Mouse (Mus musculus): ENCODE data around the gene H2-Q10.
"Not testable (repeated sequence)": the region's sequence is repeated elsewhere in the genome, so short reads cannot be mapped to it uniquely, and the experiment has no call there.

The H2-Q10 gene

DNA sequence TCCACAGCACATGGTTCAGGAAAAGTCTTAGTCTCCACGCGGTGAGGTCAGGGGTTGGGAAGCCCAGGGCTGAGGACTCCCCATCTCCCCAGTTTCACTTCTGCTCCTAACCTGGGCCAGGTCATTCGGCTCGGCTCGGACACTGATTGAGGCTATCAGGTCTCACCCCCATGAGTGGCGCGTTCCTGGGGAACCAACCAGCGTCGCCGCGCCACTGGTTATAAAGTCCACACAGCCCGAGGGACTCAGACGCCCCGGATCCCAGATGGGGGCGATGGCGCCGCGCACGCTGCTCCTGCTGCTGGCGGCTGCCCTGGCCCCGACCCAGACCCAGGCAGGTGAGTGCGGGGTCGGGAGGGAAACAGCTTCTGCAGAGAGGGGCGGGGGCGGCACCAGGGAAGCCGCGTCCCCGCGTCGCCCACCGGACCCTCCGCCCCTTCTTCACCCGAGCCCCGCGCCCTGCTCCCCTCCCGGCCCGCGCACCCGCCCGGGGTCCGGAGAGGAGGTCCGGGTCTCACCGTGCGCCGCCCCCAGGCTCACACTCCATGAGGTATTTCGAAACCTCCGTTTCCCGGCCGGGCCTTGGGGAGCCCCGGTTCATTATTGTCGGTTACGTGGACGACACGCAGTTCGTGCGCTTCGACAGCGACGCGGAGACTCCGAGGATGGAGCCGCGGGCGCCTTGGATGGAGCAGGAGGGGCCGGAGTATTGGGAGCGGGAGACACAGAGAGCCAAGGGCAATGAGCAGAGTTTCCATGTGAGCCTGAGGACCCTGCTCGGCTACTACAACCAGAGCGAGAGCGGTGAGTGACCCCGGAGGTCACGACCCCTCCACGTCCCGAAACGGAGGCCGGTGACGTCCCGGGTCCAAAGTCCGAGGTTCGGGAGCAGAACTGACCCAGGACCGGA, at the start of gene H2-Q10:
H2-Q10 (plus strand) TSS at position 248 of the 910 bp plus-strand sequence.
- DNase-seq = no peak

DNA sequence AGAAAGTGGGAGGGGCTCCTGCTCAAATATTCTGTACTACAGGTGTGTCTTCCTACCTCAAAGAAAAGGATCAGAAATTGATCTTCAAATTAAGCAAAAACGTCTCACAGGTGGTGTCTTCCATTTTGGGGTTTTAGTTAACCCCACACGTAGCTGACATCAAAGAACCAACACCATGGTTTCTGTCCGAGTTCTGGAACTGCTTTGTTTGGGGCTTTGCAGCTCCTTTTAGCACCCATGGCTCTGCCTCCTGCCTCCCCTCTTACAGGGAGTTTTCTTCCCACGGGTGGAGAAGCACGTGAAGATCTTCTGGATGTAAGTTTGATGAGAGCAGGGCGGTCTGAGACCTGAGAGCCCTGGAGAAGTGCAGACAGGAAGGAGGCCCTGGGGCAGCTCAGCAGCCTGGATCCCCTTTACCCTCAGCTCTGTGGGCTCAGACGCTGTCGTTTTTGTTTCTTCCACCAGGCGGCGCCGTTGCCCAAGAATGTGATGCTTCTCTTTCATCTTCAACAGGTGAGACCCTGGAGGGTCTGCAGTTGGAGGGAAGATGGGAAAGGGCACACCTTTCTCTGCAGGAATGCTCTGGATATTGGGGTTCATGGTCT, 49.6 kb upstream of the H2-Q10 start:
- peak; percentile 28 to 40 for DNase-seq

DNA sequence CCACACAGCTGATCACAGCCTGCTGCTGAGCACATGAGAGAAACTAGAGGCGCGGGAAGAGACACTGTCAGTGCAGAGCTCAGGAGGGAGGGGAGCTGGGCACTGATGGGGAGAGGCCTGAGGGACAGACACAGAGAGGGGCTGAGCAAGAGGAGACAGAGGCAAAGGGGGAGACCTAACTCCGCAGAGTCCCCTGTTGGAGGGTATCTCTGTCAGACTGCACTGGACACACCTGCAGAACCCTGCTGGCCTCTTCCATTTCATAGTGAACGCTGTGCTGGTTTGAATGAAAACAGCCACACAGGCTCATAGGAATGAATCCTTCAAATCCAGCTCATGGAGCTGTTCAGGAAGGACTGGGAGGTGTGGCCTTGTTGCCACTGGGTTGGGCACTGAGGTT, 48.6 kb upstream of the H2-Q10 start:
- DNase-seq = peak in 1 of 2 experiments; percentile 17

DNA sequence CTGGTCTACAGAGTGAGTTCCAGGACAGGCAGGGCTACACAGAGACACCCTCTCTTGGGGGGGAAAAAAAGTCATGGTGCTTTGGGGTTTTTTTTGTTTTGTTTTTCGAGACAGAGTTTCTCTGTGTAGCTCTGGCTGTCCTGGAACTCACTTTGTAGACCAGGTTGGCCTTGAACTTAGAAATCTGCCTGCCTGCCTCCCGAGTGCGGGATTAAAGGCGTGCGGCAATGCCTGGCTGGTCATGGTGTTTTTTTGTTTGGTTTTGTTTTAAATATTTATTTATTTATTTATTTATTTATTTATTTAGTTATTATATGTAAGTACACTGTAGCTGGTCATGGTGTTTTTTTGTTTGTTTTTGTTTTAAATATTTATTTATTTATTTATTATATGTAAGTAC, 47.5 kb upstream of the H2-Q10 start:
- DNase-seq = peak in 1 of 2 experiments; percentile 12

DNA sequence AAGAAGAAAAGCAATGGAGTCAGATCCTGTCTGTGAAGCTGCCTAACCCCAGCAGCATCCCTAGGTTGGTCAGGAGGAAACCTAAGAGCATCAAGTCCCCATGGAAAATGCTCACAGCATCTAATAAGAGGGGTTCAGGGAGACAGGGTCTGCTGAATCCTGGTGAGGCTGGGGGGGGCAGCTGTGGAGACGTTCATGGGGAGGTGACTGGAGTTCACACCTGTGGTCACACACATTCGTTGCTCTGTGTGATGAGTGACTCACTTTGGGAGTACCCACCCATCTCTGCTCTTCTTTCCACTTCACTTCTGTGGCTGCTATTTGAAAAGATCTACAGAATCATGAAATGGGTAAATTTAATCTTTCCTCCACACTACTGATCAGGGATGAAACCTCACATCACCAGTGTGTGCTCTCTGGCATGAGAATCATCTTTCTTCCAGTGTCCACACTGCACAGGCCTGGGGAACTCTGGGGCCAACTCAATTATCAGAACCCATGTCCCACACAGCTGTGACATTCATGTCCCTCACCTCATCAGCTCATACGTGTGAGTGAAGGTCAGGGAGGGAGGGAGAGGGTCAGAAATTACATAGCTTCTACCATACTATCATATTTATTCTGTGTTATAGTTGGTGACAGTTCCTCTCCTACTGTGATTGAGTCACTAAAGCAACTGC, 46.6 kb upstream of the H2-Q10 start:
- DNase-seq = peak in 1 of 2 experiments; percentile 7

DNA sequence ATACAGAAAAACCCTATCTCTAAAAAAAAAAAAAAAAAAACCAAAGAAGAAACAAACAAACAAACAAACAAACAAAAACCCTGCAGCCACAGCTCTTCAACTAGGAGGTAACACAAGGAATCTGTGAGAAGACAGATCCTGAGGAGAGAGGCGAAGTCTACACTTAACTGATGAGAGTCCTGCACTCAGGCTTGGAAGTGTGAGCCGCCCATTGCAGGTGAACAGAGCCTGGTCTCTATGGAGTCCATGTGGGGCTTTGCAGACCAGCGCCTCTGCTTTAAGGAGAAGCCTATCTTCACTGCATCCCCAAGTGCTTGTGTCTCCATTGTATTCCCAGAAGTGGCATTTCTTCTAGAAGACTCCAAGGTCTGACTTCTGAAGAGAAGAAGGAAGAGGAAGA, 45.8 kb upstream of the H2-Q10 start:
- DNase-seq = peak in 1 of 2 experiments; percentile 9

DNA sequence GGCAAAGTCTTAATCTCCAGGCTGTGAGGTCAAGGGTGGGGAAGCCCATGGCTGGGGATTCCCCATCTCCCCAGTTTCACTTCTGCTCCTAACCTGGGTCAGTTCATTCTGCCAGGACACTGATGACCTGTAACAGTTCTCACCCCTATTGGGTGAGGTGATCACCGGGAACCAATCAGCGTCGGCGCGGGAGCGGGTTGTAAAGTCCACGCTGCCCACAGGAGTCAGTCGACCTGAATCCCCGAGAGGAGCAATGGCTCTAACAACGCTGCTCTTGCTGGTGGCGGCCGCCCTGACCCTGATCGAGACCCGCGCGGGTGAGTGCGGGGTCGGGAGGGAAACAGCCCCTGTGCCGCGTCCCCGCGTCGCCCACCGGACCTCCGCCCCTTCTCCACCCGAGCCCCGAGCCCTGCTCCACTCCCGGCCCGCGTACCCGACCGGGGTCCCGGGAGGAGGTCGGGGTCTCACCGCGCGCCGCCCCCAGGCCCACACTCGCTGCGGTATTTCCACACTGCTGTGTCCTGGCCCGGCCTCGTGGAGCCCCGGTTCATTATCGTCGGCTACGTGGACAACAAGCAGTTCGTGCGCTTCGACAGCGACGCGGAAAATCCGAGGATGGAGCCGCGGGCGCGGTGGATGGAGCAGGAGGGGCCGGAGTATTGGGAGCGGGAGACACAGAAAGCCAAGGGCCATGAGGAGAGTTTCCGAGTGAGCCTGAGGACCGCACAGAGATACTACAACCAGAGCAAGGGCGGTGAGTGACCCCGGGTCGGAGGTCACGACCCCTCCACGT, 45.1 kb upstream of the H2-Q10 start, which contains the start of gene H2-Q6:
H2-Q6 (plus strand) TSS at position 227 of the 793 bp plus-strand sequence.
- DNase-seq = peak; percentile 72

DNA sequence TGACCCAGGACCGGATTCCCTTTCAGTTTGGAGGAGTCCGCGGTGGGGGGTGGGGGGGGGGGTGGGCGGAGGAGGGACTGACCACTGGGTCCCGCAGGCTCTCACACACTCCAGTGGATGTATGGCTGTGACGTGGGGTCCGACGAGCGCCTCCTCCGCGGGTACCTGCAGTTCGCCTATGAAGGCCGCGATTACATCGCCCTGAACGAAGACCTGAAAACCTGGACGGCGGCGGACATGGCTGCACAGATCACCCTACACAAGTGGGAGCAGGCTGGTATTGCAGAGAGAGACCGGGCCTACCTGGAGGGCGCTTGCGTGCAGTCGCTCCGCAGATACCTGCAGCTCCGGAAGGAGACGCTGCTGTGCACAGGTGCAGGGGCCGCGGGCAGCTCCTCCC, 44.4 kb upstream of the H2-Q10 start:
- DNase-seq = peak in 1 of 2 experiments; percentile 29

DNA sequence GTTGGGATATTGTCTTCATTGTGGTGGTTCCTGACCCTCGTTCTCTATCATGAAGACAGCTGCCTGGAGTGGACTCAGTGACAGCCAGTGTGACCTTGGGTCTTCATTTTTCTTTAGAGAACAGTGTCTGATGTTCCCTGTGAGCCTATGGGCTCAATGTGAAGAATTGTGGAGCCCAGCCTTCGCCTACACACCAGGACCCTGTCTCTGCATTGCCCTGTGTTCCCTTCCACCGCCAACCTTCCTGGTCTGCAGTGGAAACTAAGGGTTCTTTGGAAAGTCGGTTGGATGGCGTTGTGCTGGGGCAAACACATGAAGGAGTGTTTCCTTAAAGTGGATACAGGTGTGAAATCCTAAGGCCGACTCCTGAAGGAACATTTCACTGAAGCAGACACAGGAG, 41.0 kb upstream of the H2-Q10 start:
- DNase-seq = peak in 1 of 2 experiments; percentile 7

DNA sequence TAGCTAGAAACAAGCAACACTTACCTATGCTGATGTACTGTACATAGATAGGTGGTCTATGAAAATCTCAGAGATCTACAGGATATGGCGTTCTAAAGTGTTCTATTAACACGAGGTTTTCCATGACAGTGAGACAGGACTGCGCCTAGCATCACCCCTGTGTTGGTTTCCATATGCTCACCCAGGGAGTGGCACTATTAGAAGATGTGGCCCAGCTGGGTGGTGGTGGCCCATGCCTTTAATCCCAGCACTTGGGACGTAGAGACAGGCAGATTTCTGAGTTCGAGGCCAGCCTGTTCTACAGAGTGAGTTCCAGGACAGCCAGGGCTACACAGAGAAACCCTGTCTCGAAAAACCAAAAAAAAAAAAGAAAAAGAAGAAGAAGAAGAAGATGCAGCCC, 39.2 kb upstream of the H2-Q10 start:
- peak in 1 of 2 experiments; percentile 14 for DNase-seq

DNA sequence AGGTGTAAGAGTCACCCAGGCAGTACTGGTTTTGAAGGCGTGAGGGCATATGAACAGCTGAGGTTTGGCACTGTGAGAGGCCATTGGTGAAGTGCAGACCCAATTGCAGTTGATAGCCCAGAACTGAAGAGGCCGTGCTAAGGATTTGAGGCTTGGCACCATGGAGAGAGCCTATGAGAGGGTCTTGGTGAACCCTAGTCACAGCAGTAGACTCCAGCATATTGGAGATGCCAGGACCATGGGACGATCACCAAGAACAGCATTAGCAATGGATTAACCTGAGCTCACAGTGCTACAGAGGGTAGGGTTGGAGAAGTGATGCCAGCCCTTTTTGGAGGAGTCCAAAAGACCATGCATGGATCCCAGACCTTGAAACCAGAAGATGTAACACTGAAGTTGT, 37.7 kb upstream of the H2-Q10 start:
- peak in 1 of 2 experiments; percentile 17 for DNase-seq

DNA sequence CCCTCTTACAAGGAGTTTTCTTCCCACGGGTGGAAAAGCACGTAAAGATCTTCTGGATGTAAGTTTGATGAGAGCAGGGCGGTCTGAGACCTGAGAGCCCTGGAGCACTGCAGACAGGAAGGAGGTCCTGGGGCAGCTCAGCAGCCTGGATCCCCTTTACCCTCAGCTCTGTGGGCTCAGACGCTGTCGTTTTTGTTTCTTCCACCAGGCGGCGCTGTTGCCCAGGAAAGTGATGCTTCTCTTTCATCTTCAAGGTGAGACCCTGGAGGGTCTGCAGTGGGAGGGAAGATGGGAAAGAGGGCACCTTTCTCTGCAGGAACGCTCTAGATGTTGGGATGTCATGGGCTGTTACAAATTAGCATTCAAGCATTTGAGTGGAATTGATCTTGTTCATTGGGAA, 35.1 kb upstream of the H2-Q10 start:
- peak in 1 of 2 experiments; percentile 20 for DNase-seq

DNA sequence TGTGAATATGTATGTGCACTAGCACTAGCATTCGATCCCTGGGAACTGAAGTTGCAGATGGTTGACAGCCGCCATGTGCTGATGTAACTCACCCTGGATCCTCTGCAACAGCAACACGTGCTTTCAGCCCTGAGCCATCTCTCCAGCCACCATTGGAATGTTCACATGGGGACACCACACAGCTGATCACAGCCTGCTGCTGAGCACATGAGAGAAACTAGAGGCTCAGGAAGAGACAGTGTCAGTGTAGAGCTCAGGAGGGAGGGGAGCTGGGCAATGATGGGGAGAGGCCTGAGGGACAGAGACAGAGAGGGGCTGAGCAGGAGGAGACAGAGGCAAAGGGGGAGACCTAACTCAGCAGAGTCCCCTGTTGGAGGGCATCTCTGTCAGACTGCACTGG, 34.3 kb upstream of the H2-Q10 start:
- DNase-seq = peak in 1 of 2 experiments; percentile 28

DNA sequence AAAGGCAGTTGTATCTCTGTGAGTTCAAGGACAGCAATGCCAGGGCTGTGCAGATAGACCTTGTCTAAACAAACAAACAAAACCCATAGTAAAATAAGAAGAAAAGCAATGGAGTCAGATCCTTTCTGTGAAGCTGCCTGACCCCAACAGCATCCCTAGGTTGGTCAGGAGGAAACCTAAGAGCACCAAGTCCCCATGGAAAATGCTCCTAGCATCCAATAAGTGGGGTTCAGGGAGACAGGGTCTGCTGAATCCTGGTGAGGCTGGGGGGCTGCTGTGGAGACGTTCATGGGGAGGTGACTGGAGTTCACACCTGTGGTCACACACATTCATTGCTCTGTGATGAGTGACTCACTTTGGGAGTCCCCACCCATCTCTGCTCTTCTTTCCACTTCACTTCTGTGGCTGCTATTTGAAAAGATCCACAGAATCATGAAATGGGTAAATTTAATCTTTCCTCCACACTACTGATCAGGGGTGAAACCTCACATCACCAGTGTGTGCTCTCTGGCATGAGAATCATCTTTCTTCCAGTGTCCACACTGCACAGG, 32.4 kb upstream of the H2-Q10 start:
- DNase-seq = peak in 1 of 2 experiments; percentile 9

DNA sequence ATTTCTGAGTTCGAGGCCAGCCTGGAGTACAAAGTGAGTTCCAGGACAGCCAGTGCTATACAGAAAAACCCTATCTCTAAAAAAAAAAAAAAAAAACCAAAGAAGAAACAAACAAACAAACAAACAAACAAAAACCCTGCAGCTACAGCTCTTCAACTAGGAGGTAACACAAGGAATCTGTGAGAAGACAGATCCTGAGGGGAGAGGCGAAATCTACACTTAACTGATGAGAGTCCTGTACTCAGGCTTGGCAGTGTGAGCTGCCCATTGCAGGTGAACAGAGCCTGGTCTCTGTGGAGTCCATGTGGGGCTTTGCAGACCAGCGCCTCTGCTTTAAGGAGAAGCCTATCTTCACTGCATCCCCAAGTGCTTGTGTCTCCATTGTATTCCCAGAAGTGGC, 31.5 kb upstream of the H2-Q10 start:
- peak in 1 of 2 experiments; percentile 2 for DNase-seq

DNA sequence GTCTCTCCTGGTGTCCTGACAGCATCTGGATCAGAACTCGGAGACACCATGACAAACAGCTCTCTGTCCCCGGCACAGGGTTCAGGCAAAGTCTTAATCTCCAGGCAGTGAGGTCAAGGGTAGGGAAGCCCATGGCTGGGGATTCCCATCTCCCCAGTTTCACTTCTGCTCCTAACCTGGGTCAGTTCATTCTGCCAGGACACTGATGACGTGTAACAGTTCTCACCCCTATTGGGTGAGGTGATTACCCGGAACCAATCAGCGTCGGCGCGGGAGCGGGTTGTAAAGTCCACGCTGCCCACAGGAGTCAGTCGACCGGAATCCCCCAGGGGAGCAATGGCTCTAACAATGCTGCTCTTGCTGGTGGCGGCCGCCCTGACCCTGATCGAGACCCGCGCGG, 31.0 kb upstream of the H2-Q10 start, which contains the start of gene H2-Q7:
H2-Q7 (plus strand) TSS at position 271 of the 400 bp plus-strand sequence.
- DNase-seq = peak; percentile 70 to 89

DNA sequence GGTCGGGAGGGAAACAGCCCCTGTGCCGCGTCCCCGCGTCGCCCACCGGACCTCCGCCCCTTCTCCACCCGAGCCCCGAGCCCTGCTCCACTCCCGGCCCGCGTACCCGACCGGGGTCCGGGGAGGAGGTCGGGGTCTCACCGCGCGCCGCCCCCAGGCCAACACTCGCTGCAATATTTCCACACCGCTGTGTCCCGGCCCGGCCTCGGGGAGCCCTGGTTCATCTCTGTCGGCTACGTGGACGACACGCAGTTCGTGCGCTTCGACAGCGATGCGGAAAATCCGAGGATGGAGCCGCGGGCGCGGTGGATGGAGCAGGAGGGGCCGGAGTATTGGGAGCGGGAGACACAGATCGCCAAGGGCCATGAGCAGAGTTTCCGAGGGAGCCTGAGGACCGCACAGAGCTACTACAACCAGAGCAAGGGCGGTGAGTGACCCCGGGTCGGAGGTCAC, 30.6 kb upstream of the H2-Q10 start:
- peak; percentile 26 to 37 for DNase-seq

DNA sequence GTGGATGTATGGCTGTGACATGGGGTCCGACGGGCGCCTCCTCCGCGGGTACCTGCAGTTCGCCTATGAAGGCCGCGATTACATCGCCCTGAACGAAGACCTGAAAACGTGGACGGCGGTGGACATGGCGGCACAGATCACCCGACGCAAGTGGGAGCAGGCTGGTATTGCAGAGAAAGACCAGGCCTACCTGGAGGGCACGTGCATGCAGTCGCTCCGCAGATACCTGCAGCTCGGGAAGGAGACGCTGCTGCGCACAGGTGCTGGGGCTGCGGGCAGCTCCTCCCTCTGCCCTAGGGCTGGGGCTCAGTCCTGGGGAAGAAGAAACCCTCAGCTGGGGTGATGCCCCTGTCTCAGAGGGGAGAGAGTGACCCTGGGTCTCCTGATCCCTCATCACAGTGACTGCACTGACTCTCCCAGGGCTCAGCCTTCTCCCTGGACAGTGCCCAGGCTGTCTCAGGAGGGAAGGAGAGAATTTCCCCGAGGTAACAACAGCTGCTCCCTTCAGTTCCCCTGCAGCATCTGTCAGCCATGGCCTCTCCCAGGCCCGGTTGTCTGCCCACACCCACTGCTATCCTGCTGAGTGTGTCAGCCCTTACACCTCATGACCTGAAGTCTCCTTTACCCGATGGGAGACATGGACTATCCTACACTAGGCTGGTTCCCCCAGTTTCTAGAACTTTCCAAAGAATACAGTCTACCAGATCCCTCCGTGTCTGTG, 29.8 kb upstream of the H2-Q10 start:
- peak in 1 of 2 experiments; percentile 20 for DNase-seq

DNA sequence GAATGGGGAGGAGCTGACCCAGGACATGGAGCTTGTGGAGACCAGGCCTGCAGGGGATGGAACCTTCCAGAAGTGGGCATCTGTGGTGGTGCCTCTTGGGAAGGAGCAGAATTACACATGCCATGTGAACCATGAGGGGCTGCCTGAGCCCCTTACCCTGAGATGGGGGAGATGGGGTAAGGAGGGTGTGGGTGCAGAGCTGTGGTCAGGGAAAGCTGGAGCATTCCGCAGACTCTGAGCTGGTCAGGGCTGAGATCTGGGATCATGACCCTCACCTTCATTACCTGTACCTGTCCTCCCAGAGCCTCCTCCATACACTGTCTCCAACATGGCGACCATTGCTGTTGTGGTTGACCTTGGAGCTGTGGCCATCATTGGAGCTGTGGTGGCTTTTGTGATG, 27.5 kb upstream of the H2-Q10 start:
- peak in 1 of 2 experiments; percentile 19 for DNase-seq

DNA sequence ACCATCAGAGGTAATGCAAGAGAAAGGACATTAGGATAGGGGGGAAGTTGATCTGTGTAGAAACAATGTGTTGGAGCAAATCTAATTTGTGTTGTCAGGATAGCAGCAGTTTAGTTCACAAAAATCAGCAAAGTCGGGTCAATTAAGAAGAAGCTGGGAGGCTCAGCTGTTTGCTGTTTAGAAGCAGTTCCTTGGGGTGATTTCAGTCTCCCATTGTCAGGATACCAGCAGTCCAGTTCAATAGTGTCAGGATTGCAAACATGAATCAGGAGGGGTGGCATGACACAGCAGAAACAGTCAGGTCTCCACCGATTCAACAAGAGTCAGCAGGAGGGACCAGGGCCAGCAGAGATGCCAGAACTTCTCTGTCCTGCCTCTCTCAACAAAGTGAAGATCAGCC, 25.4 kb upstream of the H2-Q10 start:
- not testable (repeated sequence) for DNase-seq

DNA sequence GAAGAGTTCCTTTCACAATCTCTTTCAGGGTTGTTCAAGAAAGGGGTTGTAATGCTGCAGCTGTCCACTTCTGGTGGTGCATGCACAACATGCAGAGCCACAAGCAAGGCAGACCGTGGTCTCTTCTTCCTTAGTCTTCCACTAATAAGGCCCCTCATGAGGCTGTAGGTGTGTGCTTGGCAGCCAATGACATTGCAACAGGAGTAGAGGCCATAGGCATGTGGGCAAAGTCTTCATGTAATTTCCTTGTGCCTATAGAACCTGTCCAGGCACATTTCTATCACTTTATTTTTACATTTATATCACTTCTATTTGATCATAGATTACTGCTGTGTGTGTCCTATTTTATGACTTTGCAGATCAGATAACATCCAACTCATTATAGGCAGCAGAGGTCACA, 11.6 kb upstream of the H2-Q10 start:
- DNase-seq = not testable (repeated sequence)

Measured in lung, postnatal 4 days (tissue).